Mouse (Mus musculus): Measurements from ENCODE around the gene Dusp27.
A peak's percentile ranks its signal among the peaks of the same experiment; 100 is the strongest.

Dusp27 gene

DNA sequence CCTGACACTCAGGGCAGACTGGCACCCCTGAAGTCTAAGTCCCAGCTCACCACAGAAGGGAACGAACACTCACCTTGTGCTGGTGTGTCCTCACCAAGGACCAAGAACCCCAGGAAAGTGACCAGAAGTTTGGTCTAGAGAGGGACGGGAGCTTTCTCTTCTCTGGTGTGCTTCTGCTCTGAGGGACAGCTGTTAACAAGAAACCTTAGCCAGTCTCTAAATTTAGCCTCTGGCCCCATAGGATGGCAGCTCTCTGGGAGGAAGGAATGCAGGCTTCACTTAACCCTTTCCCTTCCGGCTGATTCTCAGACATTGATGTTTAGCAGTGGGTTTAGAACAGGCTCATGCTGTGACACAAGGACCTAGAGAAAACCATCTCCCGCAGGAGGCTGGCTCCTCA is at the start of gene Dusp27:
Dusp27 (minus strand) TSS at position 204 of the 400 bp plus-strand sequence.
- no peak for DNase-seq

DNA sequence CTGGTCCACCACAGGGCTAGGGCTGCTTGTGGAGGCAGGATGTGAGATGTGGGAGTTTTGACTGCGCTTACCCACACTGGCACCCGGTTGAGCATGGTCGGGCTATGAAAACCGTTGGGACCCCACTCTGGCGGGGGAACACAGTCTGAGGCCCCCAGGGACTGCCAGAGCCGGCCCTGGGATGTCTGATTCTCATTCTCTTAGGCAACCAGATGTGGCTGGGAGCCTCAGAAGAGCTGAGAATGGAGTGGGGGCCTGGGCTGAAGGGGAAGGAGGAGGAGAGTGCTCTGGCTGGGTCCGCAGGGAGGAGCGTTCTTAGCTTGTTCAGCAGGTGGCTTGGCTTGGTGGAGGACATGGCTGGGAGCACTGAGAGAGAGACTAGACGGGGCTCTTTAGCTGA is 45.9 kb upstream of the Dusp27 start:
- no peak for DNase-seq

DNA sequence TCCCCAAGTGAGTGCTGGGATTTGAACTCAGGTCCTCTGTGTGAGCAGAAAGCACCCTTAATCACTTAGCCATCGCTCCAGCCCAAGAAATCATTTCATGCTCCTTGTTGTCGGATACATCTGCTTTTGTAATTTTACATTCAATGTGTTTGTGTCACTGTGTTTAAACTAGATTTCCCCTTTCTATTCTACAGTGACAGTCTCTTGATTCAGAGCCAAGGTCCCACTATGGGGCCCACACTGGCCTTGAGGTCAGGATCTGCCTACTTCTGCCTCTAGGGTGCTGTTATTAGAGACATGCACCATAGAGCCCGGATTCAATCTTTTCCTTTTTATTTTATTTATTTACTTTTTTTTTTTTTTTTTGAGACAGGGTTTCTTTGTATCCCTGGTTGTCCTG is 45.3 kb upstream of the Dusp27 start:
- DNase-seq, result no peak

DNA sequence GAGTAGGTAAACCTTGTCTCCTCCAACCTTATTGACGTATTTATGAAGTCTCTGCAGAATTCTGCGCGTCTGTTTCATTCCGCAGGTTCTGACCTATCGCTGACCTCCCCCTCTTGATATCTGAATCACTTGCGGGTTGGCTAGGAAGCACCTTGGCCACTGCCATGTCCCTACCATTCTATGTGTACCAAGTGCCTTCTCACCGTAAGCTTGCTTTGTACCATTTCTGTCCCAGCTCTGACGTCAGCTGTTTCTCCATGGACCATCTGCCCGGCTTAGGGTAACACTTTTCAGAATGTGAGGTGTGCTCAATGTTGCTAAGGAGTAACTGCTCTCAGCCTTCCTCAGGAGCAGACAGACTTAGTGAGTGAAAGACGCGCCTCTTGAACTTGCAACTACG is 43.1 kb upstream of the Dusp27 start:
- no peak for DNase-seq

DNA sequence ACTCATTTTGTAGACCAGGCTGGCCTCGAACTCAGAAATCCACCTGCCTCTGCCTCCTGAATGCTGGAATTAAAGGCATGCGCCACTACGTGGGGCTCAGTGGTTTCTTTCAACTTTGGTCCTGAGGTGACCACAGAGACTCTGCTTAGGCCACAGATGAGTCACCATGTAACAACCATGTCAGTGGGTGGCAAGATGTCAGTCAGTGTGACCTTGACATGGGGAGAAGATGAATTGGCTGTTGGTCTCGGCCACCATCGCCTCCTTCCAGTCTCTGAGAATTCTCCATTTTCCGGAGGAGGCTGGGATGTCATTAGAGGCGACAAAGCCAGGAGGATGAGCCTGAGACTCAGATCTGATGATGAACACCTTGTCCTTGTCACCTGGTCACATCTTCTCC is 42.0 kb upstream of the Dusp27 start:
- no peak for DNase-seq

DNA sequence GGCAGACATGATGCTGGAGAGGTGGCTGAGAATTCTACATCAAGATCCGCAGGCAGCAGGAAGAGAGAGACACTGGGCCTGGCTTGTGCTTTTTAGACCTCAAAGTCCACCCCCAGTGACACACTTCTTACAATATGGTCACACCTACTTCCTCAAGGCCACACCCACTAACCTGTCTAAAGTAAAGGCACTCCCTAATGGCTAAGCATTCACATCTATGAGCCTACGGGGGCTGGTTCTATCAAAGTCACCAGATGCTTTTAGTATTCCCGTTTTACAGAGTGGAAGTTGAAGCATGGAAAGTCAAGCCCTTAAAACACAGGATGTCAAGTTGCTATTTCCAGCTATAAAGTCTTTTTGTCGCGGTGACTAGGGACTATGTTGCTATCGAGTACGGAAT is 40.3 kb upstream of the Dusp27 start:
- no peak for DNase-seq

DNA sequence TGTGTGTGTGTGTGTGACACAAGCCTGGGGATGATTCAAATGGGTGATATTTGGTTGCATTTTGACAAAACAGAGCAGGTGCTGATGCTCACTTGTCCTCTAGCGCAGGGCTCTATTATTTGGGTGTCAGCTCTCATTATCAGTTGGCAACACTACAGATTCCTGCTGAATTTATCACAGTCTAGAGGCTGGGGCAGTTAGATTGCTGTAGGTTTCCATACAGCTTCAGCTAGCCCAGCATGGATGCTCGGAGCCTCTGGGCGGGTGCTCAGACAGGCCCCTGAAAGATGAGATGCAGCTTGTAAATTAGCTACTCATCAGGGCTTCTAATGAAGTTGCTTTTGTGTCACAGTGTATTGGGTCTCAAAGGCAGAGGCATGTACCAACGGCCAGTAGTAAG is 39.7 kb upstream of the Dusp27 start:
- DNase-seq, result no peak

DNA sequence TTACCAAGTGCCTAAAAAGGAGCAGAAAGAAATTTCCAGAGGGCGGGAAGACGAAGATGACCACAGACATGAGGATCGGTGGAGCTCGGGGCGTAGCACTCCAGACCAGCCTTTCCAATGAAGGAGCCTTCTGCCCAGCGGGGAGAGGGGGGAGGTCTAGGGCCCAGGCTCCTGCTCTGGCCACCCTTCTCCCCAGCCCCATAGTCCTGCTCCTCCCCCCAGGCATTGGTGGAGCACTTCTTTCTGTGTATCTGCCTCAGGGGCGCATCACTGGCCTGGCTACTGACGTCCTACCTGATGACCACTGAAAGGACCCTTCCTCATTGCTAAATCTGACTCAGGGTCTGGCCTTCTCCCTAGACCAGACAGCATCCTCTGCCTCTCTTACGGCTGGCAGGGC is 37.4 kb upstream of the Dusp27 start:
- DNase-seq, result no peak

DNA sequence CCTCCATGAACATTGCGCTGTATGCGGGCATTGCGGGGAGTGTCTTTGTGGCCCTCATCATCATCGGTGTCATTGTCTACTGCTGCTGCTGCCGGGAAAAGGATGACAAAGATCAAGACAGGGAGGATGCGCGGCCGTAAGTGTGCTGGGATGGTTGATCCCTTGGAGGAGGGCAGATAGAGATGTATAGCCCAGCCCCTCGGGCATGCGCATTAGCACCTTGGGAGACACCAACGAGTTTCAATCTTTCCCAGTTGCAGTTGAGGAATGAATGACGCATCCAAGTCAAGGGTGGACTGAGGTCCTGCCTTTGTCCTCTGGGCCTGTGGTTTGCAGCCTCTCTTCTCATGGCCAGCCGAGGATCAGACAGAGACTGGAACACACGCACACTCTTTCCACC is 36.9 kb upstream of the Dusp27 start:
- no peak for DNase-seq

DNA sequence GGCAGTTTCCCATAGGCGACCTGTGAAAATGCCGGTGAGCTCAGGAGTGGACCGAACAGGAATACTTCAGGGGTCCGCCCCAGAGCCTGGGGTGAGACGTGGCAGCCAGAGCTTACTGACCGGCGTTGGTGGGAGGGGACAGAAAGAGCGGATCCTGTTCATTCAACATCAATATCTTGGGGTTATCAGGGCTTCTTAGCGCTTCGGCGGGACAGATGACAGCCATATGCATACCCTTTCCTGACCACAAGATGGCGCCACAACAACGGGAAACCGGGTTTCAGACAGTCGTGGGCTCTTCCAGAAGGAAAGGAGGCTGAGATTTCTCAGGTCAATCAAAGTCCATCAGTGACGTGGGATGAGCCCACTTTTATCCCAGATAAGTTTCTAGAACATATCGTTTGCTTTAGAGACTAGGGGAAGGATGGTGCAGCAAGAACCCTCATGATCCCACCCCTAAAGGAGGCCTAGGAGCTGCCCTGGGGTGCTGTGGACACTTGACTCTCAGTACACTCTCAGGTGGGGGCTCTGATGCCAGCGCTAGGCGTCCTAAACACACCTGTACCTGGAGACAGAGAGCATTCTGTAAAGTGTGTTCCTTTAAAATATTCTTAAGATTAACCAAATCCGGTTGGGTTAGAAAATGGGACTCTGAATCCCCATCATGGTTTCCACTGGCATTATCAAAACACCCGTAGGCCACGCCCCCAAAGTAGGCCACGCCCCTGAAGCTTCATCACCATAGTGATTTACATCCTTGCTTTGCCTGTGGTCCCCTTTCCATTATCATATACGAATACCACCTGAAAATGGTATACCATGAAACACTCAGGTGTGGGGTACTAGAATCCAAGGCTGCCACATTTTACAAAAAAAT is 33.1 kb upstream of the Dusp27 start:
- DNase-seq, result peak; percentile 49 to 59

DNA sequence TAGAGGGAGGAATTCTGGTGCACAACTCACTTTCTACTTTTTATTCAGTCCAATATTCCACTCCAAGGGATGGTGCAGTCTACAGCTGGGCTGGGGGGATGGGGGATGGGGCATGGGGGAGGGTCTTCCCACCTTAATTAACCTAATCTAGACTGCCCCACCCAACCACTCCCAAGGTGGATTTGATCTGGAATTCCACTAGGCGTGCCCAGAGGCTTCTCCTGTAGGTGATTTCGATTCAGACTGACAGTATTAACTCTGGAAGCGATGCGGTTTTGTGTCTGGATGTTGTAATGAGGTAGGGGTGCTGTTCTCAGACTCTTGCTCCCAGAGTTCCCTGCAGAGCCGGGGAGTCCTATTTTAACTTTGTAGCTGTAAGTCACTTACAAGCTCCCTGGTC is 32.4 kb upstream of the Dusp27 start:
- DNase-seq, result no peak

DNA sequence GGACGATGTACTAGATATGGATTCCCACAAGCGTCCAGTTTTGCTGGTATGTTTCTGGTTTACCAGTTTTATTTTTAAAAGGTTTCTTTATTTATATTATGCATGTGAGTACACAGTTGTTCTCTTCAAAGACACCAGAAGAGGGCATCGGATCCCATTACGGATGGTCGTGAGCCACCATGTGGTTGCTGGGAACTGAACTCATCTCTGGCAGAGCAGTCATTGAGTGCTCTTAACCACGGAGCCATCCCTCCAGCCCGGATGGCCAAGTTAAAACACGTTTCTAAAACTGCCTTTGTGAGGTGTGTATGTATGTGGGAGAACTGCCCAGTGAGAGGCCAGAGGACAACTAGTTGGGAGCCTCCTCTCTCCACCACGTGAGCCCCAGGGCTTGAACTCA is 30.9 kb upstream of the Dusp27 start:
- no peak for DNase-seq

DNA sequence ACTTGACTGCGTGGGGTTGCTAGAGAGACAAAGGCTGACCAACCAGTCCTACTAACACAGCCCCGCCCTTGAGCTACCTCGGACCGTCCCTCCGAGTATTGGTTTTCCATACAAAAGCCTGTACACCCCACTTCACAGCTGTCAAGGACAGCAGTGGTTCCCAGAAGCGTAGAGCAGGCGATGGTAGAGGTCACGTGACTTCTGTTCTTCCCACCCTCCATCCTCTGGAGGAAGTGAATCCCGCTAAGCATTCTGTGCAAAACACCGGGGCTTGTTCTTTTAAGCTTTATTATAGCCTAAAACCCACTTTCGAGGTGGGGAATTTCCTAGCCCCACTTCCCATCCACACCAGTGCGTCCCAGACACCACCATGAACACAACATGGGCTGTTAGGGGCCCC is 30.0 kb upstream of the Dusp27 start:
- DNase-seq, result no peak

DNA sequence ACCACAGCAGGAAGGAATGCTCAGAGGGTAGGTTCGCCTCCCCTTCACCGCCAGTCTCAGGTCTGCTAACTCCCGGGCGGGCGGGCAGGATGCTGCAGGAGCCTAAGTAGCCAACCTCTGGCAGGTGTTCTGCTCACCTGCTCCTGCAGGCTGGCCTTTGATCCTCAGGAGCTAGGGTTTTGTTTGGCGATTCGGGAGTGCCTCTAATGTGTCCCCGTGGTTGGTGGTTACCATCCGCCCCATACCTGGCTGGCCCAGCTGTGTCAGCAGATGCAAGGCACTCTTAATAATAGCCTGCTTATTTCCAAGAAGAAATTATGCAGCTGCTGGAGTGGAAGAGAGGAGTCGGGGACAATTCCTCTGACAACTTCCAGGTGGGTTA is 27.4 kb upstream of the Dusp27 start:
- no peak for DNase-seq

DNA sequence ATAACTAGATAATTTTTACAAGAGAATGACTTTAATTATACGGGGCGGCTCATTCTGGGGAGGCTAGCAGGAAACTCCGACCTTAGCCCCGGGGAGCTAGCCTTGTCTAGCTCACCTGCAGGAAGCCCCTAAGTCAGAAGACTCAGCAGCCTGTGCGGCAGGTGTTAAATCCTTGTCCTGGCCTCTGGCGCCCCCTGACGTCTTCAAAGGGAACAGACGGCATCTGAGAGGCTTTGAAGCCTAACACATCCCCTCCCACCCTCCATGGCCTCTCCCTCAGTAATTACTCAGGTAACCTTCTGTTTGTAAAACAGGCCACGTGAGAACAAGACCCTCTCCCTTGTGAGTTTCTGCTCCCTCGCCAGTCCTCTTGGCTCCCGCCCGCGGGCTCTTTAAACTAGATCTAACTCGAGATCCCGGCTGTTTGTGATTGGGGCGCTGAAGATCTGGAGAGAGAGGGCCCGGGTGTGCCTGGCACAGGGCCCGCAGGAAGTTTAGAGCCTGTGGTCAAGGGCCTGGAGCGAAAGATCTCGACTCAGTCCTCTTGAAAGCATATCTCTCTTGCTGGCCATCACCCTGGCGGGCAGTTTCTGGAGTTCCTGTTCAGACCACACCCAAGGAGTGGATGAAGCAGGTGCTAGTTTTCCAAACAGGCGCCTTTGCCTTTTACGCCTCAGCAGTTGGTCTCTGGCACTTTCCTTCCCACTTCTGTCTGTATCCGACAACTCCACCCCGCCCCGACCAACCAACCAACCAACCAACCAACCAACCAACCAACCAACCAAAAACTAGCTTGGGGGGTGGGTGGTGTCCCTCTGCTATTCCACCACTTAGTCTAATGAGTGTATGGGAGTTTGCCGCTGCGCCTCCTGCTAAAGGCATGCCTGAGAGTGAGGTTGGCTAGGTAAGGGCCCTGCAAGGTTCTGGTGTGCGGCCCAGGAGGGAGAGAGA is 26.7 kb upstream of the Dusp27 start:
- peak; percentile 68 to 76 for DNase-seq

DNA sequence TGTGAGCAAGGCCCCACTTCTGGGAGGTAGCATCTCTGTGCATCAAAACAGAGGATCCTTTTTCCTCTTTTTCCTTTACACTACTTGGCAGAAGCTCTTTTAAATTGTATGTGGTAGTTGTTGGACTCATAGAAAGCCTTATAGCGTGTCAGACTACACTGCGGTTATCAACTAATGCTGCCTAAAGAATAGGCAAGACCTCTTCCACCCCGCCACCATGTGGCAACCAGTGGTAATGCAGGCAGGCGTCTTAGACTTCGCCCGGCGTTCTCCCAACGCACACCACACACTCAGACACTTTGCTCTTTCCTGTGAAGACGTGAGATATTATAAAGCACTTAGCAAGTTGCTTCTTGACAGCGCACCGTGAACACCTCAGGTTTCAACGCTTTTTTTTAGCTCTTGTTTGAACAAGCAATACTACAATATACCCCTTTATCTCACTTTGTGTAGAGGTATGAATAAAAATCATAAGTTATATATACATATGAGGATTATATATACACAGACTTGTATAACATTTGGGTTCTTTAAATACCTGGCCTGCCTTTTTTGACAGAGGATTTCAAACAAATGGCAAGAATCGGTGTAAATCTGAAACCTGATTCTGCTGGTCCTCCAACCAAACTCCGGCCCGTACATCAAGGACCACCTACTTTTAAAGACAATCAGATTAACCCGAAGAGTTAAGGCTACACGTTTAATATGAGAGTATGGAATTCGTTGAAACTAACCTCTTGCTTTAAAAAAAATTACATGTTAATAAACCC is 25.8 kb upstream of the Dusp27 start:
- DNase-seq, result peak; percentile 77 to 80

DNA sequence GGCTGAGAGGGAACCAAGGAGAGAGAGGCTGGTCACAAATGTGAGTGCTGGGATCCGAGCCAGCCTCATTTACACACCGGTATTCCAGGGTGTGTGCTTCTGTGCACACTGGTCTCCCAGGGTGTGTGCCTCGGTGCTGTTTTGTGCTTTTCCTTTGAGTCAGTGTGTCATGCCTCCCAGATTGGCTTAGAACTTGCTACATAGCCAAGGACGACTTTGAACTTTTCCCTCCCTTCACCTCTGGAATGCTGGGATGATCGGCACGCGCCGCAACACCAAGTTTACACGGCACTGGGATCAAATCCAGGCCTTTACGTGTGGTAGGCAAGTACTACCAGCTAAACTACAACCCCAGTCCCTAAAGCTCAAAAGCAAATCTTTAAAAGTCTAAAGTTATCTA is 24.3 kb upstream of the Dusp27 start:
- no peak for DNase-seq

DNA sequence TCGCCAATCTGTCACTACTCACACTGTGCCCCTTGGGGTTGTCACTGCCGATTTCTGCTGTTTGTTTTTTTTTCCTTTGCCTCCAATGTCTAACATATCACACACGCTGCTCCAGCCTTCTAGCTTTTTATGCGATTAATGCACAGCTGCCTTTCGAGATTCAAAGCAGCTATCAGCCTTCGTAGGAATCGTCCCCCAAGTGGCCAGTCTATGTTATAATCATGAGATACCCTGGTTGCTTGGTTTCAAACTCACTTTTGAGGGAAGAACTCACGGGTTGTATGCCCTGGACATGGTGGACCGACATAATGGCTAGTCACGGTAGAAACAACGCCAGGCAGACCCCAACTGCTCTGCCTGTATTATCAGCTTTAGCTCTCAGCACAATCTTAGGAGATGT is 23.6 kb upstream of the Dusp27 start:
- DNase-seq, result no peak

DNA sequence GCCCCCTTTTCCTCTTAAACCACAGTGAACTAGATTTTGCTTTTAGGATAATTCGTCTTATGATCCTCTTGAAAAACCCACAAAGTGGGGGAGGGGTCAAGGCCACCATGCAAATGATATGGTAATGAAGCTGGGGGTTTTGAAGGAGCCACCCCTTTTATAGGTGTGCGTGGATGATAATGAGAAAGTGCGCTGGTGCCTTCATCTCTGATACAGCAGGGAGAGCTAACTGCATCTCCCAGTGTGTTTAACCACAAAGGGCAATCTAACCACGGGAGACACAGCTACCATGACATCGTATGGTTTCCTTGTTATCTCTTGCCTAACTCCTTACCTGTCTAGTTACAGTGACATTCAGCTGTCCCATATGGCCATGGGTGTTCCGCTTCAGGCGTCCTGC is 22.3 kb upstream of the Dusp27 start:
- DNase-seq, result no peak

DNA sequence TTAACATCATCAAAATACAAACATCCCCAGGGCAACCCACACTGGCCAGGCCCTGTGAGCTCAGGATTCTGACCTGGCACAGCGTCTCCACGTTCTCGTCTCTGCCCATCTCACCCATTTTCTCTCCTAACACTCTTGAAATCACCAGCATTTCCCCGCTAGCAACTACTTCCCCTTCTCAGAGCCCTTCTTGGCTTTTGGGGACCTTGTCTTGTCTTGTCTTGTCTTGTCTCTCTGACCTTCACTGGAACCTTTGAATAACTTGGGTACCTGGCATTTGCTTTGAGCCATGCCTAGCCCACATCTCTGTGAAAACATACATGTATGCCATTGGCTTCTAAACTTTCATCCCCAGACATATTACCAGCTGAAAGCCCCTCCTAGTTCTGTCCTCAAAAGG is 21.7 kb upstream of the Dusp27 start:
- DNase-seq, result no peak

DNA sequence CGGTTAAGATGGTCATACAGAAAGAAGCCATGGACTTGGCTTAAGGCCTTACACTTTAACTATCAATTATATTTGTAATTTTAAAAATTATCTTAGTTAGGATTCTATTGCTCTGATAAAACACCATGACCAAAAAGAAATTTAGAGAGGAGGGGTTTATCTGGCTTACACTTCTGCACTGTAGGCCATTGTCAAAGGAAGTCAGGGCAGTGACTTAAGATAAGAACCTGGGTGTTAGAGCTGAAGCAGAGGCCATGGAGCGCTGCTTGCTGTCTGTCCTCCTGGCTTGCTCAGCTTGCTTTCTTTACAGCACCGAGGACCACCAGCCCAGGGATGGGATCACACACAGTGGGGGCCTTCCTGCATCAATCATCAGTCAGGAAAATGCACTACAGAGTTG is 19.9 kb upstream of the Dusp27 start:
- no peak for DNase-seq

DNA sequence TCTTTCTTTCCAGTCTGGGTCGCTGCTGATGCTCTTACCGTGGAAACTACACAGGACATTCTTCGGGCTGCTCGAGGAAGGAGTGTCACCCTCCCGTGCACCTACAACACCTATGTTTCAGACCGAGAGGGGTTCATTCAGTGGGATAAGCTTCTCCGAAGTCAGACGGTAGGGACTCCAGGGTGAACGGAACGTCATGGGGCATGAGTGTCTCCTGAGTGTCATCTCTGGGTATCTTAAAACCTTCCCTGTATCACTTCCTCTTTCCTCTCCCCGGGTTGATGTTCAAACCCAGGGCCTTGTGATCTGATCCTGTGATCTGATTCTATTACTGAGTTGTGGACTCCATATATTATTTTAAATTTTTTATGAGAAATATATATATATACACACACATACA is 18.9 kb upstream of the Dusp27 start:
- DNase-seq, result no peak

DNA sequence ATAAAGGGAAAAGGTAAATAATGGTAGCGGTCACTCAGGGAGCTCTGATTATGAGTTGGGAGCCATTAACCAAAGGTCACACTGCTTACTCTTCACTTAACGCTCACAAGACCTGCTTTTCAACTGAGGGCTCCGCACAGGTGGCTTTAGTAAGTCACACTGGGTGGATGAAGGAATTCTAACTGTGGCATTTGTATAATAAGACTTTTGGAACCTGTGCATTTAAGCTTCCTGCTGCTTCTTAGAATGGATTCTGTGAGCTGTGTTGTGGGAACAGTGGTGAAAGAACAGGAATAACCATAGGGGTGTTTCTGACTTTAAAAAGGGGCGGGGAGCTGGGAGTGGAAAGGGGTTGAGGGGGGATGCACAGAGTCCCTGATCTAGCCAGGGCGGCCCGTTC is 14.6 kb upstream of the Dusp27 start:
- no peak for DNase-seq

All from lung, adult 18-20 months (tissue).